Mouse (Mus musculus): ENCODE results near the gene Zmiz2. TPM values are rescaled to one million over a fixed set of nuclear protein-coding genes. Genes with fewer than 3 reads are reported as not detected.
A peak's percentile ranks its signal among the peaks of the same experiment; 100 is the strongest.
"Not testable (repeated sequence)": the region's sequence is repeated elsewhere in the genome, so short reads cannot be mapped to it uniquely, and the experiment has no call there.

The Zmiz2 gene
- total RNA-seq (2021), result 10 to 100 TPM; 38.5 to 39.0 TPM

DNA sequence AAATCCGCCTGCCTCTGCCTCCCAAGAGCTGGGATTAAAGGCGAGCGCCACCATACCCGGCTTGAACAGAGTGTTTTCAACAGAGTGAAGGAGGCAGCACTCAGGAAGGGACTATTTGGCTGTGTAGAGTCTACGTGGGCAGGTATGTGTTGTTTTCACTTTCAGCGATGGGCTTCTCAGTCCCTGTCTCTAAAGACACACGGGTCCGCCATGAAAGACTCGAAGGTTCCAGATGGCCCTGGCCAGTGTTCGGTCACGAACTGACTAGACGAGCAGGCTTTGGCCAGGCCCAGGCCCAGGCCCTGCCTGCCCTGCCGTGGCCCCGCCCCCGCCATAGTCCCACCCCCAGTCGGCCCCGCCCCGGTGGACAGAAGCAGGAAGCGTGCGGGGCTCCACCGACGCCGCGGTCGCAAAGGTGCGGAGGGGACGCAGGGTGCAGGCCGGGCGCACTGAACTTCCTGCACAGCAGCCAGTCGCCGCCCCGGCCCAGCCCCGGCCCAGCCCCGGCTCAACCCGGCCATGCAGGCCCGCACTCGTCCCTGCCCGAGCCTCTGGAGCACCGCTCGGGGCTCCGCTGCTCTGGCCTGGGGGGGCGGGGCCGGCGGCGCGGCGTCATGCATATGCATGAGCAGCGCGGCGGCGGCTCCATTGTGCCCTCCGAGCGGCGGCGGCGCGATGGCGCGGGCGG, at the start of gene Zmiz2:
Zmiz2 (plus strand) TSS at position 349 of the 688 bp plus-strand sequence.
- DNase-seq (ENCODE audit: low spot score), result peak; percentile 91

GRCm38 (mm10) chr11:6345956-6346355, 42.9 kb upstream of the Zmiz2 start:
- intact Hi-C loops (cut with DNase I), result no loop called here

More for the DNA sequence above, at the start of gene Zmiz2:
- intact Hi-C loops (cut with DNase I), result no loop called here

DNA sequence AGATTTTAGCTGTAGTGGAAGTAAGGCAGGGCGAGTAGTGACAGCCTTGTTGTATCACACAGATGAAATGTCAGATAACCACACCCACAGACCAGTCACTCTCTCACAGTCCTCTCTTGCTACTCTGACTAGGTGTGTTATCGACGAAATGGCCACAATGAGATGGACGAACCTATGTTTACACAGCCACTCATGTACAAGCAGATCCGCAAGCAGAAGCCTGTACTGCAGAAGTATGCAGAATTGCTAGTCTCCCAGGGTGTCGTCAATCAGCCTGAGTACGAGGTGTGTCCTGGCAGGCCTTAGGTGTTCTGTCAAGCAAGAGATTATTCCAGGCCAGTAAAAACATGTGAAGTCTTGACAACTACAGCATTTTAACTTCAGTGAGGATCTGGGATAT, 41.9 kb upstream of the Zmiz2 start:
- DNase-seq (ENCODE audit: low spot score), result no peak
- intact Hi-C loops (cut with DNase I), result no loop called here

More at GRCm38 (mm10) chr11:6345956-6346355, 42.9 kb upstream of the Zmiz2 start:
- no peak for DNase-seq (ENCODE audit: low spot score)

GRCm38 (mm10) chr11:6348681-6349200, 40.1 kb upstream of the Zmiz2 start:
- no peak for DNase-seq (ENCODE audit: low spot score)
- intact Hi-C loops (cut with DNase I), result no loop called here

GRCm38 (mm10) chr11:6349586-6349985, 39.3 kb upstream of the Zmiz2 start:
- intact Hi-C loops (cut with DNase I), result no loop called here
- DNase-seq (ENCODE audit: low spot score), result no peak

DNA sequence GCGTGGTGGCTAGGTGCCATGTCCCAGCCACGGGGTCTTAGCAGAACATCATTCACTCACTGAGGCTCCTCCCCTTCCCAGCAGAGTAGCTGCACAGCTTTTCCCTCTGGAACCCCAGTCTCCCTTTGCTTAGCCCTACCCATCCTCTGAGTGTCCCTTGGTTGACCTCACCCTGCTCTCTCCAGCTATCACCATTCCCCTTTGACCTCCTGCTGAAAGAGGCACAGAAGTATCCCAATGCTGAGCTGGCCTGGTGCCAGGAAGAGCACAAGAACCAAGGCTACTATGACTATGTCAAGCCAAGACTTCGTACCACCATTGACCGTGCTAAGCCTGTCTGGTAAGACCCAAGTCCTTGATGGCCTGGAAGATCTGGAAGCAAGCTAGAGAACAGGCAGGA, 33.8 kb upstream of the Zmiz2 start:
- DNase-seq (ENCODE audit: low spot score), result no peak
- intact Hi-C loops (cut with DNase I), result no loop called here

GRCm38 (mm10) chr11:6364581-6365275, 24.1 kb upstream of the Zmiz2 start:
- intact Hi-C loops (cut with DNase I), result no loop called here
- no peak for DNase-seq (ENCODE audit: low spot score)

- peak; percentile 51 for DNase-seq (ENCODE audit: low spot score)
- intact Hi-C loops (cut with DNase I), result loop anchor here (2.0 kb wide), 1 partner anchor 45 kb away; no protein-coding TSS in a partner anchor
These were observed 23.0 kb upstream of the Zmiz2 start for GRCm38 (mm10) chr11:6365885-6366284.

GRCm38 (mm10) chr11:6366434-6366833, 22.4 kb upstream of the Zmiz2 start:
- no peak for DNase-seq (ENCODE audit: low spot score)
- intact Hi-C loops (cut with DNase I), result loop anchor here (2.0 kb wide), 1 partner anchor 44 kb away; no protein-coding TSS in a partner anchor

- no peak for DNase-seq (ENCODE audit: low spot score)
- intact Hi-C loops (cut with DNase I), result loop anchor here (2.0 kb wide), 1 partner anchor 44 kb away; no protein-coding TSS in a partner anchor
These were observed 21.7 kb upstream of the Zmiz2 start for GRCm38 (mm10) chr11:6367156-6367555.

- DNase-seq (ENCODE audit: low spot score), result not testable (repeated sequence)
- intact Hi-C loops (cut with DNase I), result loop anchor here (2.0 kb wide), 1 partner anchor 43 kb away; no protein-coding TSS in a partner anchor
These were observed 20.9 kb upstream of the Zmiz2 start for GRCm38 (mm10) chr11:6367986-6368385.

DNA sequence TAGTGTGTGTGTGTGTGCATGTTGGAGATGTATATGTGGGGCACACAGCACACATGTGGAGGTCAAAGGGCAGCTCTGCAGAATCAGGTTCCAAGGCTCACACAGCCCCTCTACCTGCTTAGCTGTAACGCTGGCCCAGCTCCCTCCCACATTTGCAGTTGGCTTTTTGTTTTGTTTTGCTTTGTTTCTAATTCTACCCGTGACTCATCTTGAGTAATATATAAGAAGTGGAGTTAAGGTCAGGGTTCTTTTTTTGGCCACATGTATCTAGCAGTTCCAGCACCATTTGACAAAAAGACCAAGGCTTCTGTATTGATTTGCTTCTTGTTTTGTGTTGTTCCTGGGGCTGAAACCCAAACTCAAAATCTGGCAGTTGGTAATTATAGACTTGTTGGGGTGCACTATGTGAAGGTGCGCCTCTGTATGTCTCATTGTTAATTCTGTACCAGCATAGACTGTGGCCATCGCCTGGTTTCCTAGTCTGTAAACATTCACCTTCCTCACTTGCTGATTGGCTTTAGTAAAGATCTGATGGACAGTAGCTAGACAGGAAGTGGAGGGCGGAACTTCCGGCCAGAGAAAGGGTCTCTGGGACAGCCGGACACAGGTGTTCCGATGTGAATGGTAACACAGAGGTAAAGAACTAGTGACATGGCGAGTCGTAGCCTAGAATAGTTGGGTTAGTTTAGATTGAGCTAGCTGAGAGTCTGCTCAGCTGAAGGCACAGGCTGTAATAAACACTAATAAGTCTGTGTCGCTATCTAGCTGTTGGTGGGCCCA, 17.3 kb upstream of the Zmiz2 start:
- intact Hi-C loops (cut with DNase I), result no loop called here
- no peak for DNase-seq (ENCODE audit: low spot score)

- intact Hi-C loops (cut with DNase I), result no loop called here
- DNase-seq (ENCODE audit: low spot score), result no peak
These were observed 16.1 kb upstream of the Zmiz2 start for GRCm38 (mm10) chr11:6372784-6373183.

- intact Hi-C loops (cut with DNase I), result no loop called here
These were observed 8.0 kb upstream of the Zmiz2 start for GRCm38 (mm10) chr11:6380916-6381315.

GRCm38 (mm10) chr11:6388126-6388725, 648 bp upstream of the Zmiz2 start:
- intact Hi-C loops (cut with DNase I), result no loop called here

More at GRCm38 (mm10) chr11:6380916-6381315, 8.0 kb upstream of the Zmiz2 start:
- no peak for DNase-seq (ENCODE audit: low spot score)

DNA sequence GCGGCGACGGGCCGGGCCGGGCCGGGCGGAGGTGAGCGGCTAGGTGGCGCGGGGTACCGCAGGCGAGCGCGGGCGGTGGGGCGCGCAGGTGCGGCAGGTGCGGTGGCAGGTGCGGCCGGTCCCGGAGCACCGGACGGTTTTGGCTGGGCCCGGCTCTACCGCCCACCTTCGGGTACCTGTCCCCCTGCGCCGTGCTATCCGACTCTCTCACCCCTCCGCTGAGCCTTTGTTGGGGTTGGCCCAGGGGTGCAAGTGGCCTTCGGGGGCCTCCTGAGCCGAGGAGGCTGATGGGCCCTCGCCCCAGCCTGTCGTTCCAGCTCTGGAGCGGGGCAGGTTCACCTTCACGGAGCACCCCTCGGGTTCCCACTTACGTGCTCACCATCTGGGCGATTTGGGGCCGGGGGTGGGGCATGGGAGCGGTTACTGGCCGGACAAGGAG, 628 bp downstream of the Zmiz2 start:
- intact Hi-C loops (cut with DNase I), result no loop called here
- no peak for DNase-seq (ENCODE audit: low spot score)

More at GRCm38 (mm10) chr11:6388126-6388725, 648 bp upstream of the Zmiz2 start:
- DNase-seq (ENCODE audit: low spot score), result no peak

GRCm38 (mm10) chr11:6390376-6391053, 1.6 kb downstream of the Zmiz2 start:
- intact Hi-C loops (cut with DNase I), result no loop called here
- no peak for DNase-seq (ENCODE audit: low spot score)

DNA sequence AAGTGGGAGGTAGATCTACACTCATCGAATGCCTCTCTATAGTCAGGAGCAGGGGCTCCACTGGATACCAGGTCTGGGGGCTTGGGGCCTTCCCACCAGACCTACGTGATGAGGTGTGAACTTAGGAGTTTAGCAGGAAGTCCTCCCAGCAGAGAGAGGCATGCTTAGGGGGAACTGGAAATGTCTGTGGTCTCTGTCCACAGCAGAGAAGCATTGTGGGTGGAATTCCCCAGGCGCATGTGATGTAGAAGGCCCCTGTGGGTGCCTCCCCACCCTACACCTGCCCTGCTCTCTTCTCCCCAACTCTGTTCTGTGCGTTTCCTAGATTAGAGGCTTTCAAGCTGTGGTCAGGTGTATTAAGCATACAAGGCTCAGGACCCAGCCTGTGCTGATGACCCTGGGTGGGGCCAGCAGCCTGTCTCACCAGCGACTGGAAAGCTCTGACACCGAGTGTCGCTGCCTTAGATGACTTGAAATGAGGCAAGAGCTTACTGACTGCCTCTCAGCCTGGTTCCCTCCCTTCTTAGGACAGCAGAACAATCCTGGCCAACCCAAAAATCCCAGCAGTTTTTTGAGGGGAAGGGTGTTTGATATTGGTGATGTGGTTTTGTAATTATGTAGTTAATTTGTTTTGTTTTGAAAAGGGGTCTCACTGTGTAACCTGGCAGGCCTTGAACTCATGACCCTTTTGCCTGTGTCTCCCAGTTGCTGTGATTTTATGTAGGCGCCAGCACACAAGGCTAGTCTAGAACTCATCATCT, 2.8 kb downstream of the Zmiz2 start:
- no peak for DNase-seq (ENCODE audit: low spot score)
- intact Hi-C loops (cut with DNase I), result no loop called here
